Mouse (Mus musculus) mouse trophoblast stem cell (cell line): ENCODE data around the gene Olfr819.
"Not testable (repeated sequence)": the region's sequence is repeated elsewhere in the genome, so short reads cannot be mapped to it uniquely, and the experiment has no call there.

Experiments
- in situ Hi-C, 2 experiments: fragments of 300-500 bp; cut with MseI, MboI; formaldehyde crosslinking; loops; 2 replicates in 1 of 2; 3 replicates in 1 of 2; pipeline ENCODE4 v1.15.1; 2025

Gene Olfr819

DNA sequence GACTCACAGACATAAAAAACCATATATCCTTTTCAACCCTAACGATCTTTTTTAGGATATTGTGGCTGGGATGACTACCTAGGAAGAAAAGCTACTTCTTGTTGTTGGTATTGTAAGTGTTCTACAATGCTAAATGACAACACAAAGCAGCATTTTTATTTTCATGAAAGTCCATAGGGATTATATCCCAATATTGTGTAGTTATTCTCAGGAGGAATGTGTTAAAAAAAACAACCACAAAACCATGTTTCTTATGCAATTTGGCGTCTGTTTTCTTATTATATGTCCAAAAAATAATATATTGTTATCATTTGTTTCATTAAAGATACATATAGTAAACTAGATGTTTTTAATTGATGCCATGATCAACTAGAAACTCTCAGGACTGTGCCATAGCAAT lies at the start of gene Olfr819:
Gene Olfr819, minus strand, starts transcription at position 101 of the 400 bp plus-strand sequence.
- in situ Hi-C loops, result not testable (repeated sequence)

DNA sequence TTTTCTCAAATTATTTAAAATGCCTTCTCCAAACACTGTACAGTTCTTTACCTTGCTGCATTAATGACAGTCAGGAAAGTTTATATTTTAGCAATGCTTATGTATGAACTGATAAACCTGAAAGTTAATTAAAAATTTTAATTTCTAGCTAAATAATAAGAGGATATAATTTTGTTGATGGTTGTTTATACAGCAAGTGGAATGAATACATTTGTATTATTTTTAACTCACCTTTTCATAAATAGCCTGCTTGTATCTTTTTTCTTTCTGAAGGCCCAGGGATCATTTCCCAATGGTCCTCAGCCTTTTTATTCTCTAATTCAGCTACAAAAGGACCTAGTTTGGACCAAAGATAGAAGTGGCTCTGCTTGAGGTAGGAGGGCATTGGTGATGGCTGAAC lies 45.3 kb upstream of the Olfr819 start, which contains the start of gene Olfr820:
Gene Olfr820, plus strand, starts transcription at position 301 of the 400 bp plus-strand sequence.
- in situ Hi-C loops, result no loop called here

DNA sequence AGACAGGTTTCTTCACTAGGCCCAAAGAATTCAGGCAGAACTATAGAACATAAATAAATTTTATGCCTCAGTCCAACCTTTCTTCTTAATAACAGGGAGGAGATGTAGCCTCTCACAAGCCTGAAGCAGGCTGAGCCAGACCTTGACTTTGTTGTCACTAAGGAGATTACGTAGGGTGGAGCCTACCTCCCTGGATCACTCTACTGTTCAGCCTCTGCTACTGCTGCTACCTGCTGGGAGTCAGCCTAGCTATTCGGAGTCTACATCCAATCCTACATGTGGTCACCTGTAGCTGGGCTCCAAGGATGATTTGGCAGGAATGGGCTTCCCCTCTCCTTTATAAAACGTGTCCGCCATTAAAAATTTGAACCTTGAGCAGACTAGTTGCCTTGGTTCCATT lies 38.3 kb upstream of the Olfr819 start:
- in situ Hi-C loops, result not testable (repeated sequence)

DNA sequence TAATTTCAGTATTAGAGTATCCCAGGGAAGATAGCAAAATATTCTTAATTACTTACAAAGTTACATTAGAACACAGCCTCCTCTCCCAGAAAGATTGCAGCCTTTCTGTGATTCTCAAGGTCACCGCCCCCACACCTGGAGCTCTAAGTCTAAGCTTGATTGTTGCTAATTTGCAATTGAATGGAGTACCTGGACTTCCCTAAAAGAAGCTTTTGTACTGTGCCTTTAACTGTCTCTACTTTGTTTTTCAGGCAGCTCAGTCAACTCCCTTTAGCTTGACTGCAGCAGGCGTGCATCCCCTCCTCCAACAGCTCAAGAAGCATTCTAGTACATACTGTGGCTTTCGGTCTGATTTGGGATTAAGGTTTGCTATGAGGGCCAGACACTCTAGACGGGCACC lies 37.0 kb upstream of the Olfr819 start:
- in situ Hi-C loops, result not testable (repeated sequence)

DNA sequence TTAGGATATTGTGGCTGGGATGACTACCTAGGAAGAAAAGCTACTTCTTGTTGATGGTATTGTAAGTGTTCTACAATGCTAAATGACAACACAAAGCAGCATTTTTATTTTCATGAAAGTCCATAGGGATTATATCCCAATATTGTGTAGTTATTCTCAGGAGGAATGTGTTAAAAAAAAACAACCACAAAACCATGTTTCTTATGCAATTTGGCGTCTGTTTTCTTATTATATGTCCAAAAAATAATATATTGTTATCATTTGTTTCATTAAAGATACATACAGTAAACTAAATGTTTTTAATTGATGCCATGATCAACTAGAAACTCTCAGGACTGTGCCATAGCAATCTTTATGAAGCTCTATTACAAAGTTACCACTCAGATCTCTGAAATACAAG lies 17.9 kb upstream of the Olfr819 start, which contains the start of gene Gm10310:
Gene Gm10310, minus strand, starts transcription at position 101 of the 400 bp plus-strand sequence.
- in situ Hi-C loops, result not testable (repeated sequence)

DNA sequence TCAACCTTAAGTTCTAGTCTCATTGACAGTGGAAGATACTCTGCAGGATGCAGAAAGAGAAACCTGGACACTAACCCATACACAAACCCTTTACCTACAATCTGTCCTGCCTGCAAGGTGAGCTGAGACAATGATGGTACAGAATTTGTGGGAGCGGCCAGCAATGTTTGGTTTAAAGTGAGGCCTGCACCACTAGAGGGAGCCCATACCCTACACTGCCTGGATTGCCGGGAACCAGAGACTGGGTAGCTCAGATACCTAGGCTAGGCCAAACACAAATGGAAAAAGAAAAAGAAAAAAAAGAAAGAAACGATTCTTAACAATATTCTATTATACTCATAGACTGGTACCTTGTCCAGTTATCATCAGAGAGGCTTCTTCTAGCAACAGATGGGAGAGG lies 14.8 kb upstream of the Olfr819 start:
- in situ Hi-C loops, result not testable (repeated sequence)

DNA sequence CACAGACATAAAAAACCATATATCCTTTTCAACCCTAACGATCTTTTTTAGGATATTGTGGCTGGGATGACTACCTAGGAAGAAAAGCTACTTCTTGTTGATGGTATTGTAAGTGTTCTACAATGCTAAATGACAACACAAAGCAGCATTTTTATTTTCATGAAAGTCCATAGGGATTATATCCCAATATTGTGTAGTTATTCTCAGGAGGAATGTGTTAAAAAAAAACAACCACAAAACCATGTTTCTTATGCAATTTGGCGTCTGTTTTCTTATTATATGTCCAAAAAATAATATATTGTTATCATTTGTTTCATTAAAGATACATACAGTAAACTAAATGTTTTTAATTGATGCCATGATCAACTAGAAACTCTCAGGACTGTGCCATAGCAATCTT lies 9.0 kb upstream of the Olfr819 start, which contains the start of gene Olfr247:
Gene Olfr247, minus strand, starts transcription at position 101 of the 400 bp plus-strand sequence.
- in situ Hi-C loops, result not testable (repeated sequence)

DNA sequence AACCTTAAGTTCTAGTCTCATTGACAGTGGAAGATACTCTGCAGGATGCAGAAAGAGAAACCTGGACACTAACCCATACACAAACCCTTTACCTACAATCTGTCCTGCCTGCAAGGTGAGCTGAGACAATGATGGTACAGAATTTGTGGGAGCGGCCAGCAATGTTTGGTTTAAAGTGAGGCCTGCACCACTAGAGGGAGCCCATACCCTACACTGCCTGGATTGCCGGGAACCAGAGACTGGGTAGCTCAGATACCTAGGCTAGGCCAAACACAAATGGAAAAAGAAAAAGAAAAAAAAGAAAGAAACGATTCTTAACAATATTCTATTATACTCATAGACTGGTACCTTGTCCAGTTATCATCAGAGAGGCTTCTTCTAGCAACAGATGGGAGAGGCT lies 5.9 kb upstream of the Olfr819 start:
- in situ Hi-C loops, result not testable (repeated sequence)

DNA sequence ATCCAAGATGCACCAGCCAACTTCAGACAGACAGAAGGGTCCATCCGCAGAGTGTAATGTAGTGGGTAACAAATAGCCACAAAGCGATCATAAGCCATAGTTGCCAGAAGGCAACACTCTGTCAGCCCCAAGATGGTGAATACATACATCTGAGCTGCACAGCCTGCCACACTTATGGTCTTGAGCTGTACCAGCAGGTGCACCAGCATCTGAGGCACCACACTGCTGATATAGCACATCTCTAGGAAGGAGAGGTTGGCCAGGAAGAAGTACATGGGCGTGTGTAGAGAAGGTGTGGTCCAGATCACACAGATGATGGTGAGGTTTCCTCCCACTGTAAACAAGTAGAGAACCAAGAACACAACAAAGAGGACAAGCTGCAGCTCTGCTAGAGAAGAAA lies 834 bp downstream of the Olfr819 start:
- in situ Hi-C loops, result not testable (repeated sequence)

DNA sequence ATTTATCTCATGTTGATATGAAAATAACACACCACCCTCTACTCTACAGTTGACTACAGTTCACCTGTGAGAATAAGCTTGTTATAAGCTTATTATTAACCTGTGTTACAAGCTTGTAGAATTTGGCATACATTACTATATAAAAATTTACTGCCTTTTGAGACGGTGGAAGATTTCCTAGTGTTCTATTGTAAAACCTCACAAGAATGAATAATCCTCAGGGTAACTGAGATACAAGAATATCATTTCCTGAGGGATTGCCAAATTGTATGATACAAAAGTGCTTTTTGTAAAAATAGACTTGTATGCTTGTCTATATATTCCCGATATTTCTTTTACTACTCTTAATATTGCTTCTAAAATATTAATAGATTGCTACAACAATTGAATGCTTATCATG lies 18.1 kb downstream of the Olfr819 start, which contains the start of gene Olfr818:
Gene Olfr818, minus strand, starts transcription at position 101 of the 400 bp plus-strand sequence.
- in situ Hi-C loops, result no loop called here

DNA sequence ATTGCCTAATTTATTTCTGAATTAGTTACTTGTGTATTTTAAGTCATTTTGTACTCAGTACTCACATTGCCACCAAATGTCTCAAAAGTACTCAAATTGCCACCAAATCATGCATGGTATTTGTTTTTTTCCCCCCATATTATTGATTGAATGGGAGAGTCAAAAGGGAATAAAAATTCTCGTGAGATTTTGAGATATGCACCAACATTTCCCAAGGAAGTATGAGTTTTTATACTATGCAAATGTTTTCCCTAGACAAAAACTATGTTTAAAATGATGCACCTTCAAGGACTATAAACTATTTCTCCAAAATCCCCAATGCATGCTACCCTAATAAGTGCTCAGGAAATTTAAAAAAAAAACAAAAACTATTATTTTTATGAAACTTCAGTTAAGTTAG lies 51.6 kb downstream of the Olfr819 start, which contains the start of gene Olfr816:
Gene Olfr816, minus strand, starts transcription at position 101 of the 400 bp plus-strand sequence.
- in situ Hi-C loops, result no loop called here
